In the genomic region with DNA sequence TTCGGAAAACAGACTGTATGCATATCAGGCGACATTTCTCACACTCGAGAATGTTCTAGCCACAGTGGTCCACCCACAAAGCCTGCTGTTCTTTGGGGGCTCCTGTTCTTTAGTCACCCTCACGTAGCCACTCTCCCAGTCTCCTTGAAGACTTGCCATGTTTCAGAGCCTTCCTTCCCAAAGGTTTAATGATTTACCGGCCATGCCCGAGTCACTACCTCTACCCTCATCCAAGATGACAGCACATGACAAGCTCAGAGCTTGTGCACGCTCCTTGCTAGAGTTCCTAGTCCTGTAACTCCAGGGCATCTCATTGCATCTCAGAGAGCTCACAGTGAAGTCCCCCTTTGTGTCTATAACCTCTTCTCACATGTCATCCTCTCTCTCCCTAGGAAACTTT, we compare ENCODE assay signal across 14 mouse cellular contexts.
"Had no signal": no experiment of that assay in that cellular context is flagged by ENCODE, and none has a peak within 500 bp of the region (broad histone marks: within the 10 kb centered on the region; RNA-seq: fewer than 3 reads in every experiment).

No protein-coding gene starts in this region.

- H3K9me3 ChIP-seq: limb, embryonic 15.5 days; liver, embryonic 13.5 days; lung, embryonic 15.5 days; midbrain, embryonic 12.5 days had no signal

- H3K4me2 ChIP-seq: limb, embryonic 15.5 days; liver, embryonic 13.5 days; lung, embryonic 15.5 days; midbrain, embryonic 12.5 days had no signal

- H3K9ac ChIP-seq: limb, embryonic 15.5 days; liver, embryonic 13.5 days; liver, postnatal 0 days; lung, embryonic 15.5 days; midbrain, embryonic 12.5 days had no signal

- H3K36me3 ChIP-seq: limb, embryonic 15.5 days; liver, embryonic 13.5 days; lung, embryonic 15.5 days; midbrain, embryonic 12.5 days had no signal

- H3K4me3 ChIP-seq: limb, embryonic 15.5 days; liver, embryonic 13.5 days; lung, embryonic 15.5 days; midbrain, embryonic 12.5 days had no signal

- H3K27ac ChIP-seq: limb, embryonic 15.5 days; liver, embryonic 13.5 days; lung, embryonic 15.5 days; midbrain, embryonic 12.5 days; stomach, postnatal 0 days had no signal

- H3K27me3 ChIP-seq: limb, embryonic 15.5 days; liver, embryonic 13.5 days; lung, embryonic 15.5 days; midbrain, embryonic 12.5 days had no signal

- DNase-seq: layer of hippocampus, adult 9-11 months; layer of hippocampus, postnatal 36 days; liver, embryonic 13.5 days; liver, postnatal 0 days; lung, postnatal 14 days; right cerebral cortex, adult 18-20 months; right cerebral cortex, postnatal 25 days; thymus, postnatal 4 days had no signal

- ATAC-seq: inflammation-experienced regulatory T-cells, adult 6 months; liver, postnatal 0 days; midbrain, embryonic 16.5 days had no signal

- H3K4me1 ChIP-seq: liver, embryonic 13.5 days; lung, embryonic 15.5 days; midbrain, embryonic 12.5 days had no signal
